Mouse (Mus musculus): ENCODE results near the gene Mob4. TPM values are rescaled to one million over a fixed set of nuclear protein-coding genes. Genes with fewer than 3 reads are reported as not detected.

The Mob4 gene
- polyA plus RNA-seq (2012; rRNA removed): 48.4 and 54.4 TPM in 2 replicates

DNA sequence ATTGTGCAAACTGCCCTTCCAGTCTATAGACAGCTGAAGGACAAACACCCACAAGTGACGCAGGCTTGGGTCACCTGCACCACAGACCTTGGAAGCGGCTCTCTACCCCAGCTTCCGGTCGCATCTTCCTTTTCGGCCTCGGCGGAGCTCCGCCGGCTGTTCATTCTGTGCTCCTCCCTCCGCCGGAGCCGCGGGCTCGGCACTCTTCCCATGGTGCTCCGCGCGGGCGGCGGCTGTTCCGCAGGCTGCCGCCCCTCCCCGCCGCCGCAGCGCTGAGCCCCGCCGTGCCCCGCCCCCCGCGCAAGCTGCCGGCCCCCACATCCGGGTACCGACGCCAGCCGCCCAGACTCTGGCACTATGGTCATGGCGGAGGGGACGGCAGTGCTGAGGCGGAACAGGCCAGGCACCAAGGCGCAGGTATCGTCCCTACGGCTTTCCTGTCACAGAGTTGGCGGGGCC lies at the start of gene Mob4:
TSS of gene Mob4 (plus strand) at position 289 of the 459 bp plus-strand sequence.

GRCm38 (mm10) chr1:55087932-55088610 lies 43.0 kb upstream of the Mob4 start, which contains the start of the genes Hspe1 and Hspd1:
TSS of gene Hspe1 (plus strand) at chr1:55088132.
TSS of gene Hspd1 (minus strand) at chr1:55088243.

Other genes starting within 250 kb of the Mob4 start
- 49.9 and 50.0 TPM in 2 replicates for gene Ankrd44, start 204.8 kb upstream of the Mob4 start, polyA plus RNA-seq (2012; rRNA removed)
- 228 and 247 TPM in 2 replicates for gene Sf3b1, start 103.8 kb upstream of the Mob4 start, polyA plus RNA-seq (2012; rRNA removed)
- 19.0 and 21.6 TPM in 2 replicates for gene Coq10b, start 78.5 kb upstream of the Mob4 start, polyA plus RNA-seq (2012; rRNA removed)
- gene Hspe1, start 43.1 kb upstream of the Mob4 start, polyA plus RNA-seq (2012; rRNA removed): 191 and 215 TPM in 2 replicates
- 146 and 156 TPM in 2 replicates for gene Hspd1, start 43.0 kb upstream of the Mob4 start, polyA plus RNA-seq (2012; rRNA removed)
- gene Rftn2, start 95.6 kb downstream of the Mob4 start, polyA plus RNA-seq (2012; rRNA removed): 9.3 and 10.9 TPM in 2 replicates
- gene Mars2, start 105.9 kb downstream of the Mob4 start, polyA plus RNA-seq (2012; rRNA removed): 3.4 and 3.7 TPM in 2 replicates
- gene Boll, start 232.2 kb downstream of the Mob4 start, polyA plus RNA-seq (2012; rRNA removed): 0.14 and 0.15 TPM in 2 replicates

Measured in central nervous system, embryonic 14 days (tissue).